Mouse (Mus musculus) inflammation-experienced regulatory T-cells, adult 16 weeks (primary cell): ENCODE measurements around the gene Ifi213. TPM values are rescaled to one million over a fixed set of nuclear protein-coding genes. Genes with fewer than 3 reads are reported as not detected.

ENCODE experiments used
- polyA plus RNA-seq: library from polyadenylated mRNA; unstranded; fragments of 100-300 nt; shearing (Covaris generic); gene quantifications from one replicate; pipeline ENCODE4 v1.2.1, GENCODE M21; 2017

Ifi213 gene
- polyA plus RNA-seq = 86.1 TPM

GRCm38 (mm10) chr1:173598838-173599494 lies at the start of gene Ifi213:
Gene Ifi213 (minus strand): TSS chr1:173599274.

GRCm38 (mm10) chr1:173630622-173631021 lies 31.5 kb upstream of the Ifi213 start, which contains the start of gene Ifi209:
Gene Ifi209 (plus strand): TSS chr1:173630917.

GRCm38 (mm10) chr1:173535791-173536190 lies 63.3 kb downstream of the Ifi213 start, which contains the start of gene Ifi214:
Gene Ifi214 (minus strand): TSS chr1:173535957.

Other genes with a start within 250 kb of the Ifi213 start
- 83.0 TPM for gene Aim2, start 248.4 kb downstream of the Ifi213 start, polyA plus RNA-seq
- not detected for gene Cadm3, start 231.6 kb downstream of the Ifi213 start, polyA plus RNA-seq
- gene Ifi206, start 108.2 kb downstream of the Ifi213 start, polyA plus RNA-seq = 124 TPM
- gene Ifi214, start 63.3 kb downstream of the Ifi213 start, polyA plus RNA-seq = 32.4 TPM
- 229 TPM for gene Ifi209, start 31.6 kb upstream of the Ifi213 start, polyA plus RNA-seq
- gene Ifi208, start 74.4 kb upstream of the Ifi213 start, polyA plus RNA-seq = 108 TPM
- gene Ifi207, start 142.5 kb upstream of the Ifi213 start, polyA plus RNA-seq = 0.46 TPM
- gene Ifi204, start 167.7 kb upstream of the Ifi213 start, polyA plus RNA-seq = 1.1 TPM